Mouse (Mus musculus) megakaryocyte, embryonic 14.5 days (primary cell): ENCODE measurements around the gene Cstf3.

Source experiments
- FLI1 ChIP-seq: IDR thresholded peaks from 2 replicates; pipeline ENCODE4 v1.6.1; 2012; ENCODE audit warnings: low read length, inconsistent platforms, mixed read lengths
- GATA1 ChIP-seq: IDR thresholded peaks from 3 replicates; pipeline ENCODE4 v1.6.1; 2012; ENCODE audit warnings: mixed read lengths, low read length, inconsistent platforms, borderline replicate concordance

GRCm38 (mm10) chr2:104615985-104616711 is 25.8 kb downstream of the Cstf3 start:
- TF ChIP-seq GATA1, result no peak
- TF ChIP-seq FLI1, result no peak
